In the genomic region with DNA sequence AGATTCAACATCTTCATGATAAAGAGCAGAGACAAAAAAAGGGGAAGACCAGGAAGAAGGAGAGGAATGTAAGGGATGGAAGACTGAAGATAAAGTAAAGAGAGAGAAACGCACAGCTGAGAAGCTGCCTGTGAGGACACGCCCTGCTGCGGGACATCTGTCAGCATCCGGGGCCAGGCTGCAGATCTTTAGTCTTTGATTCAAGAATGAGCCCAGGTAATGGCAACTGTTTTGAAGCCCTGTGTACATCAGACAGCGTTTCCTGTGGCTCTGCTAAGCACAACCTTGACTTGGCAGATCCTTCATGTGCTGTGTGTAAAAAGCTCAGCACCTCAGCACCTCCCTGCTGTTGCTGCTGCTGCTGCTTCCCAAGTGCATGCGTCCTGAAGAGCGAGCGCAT, we compare ENCODE assay signal across 21 mouse cellular contexts.
"Had no signal": no experiment of that assay in that cellular context is flagged by ENCODE, and none has a peak within 500 bp of the region (broad histone marks: within the 10 kb centered on the region; RNA-seq: fewer than 3 reads in every experiment).

No protein-coding gene starts in this region.

- H3K36me3 ChIP-seq: midbrain, embryonic 13.5 days had no signal

- H3K9me3 ChIP-seq: limb, embryonic 10.5 days; limb, embryonic 13.5 days; liver, embryonic 12.5 days; liver, embryonic 15.5 days; lung, embryonic 15.5 days; megakaryocyte, embryonic 14.5 days; midbrain, embryonic 10.5 days; midbrain, embryonic 13.5 days had no signal

- H3K4me2 ChIP-seq: limb, embryonic 13.5 days; liver, embryonic 12.5 days; liver, embryonic 15.5 days; lung, embryonic 15.5 days; midbrain, embryonic 13.5 days had no signal

- DNase-seq: kidney, adult 18-20 months; kidney, postnatal 25 days; layer of hippocampus, adult 9-11 months; liver; lung, adult 18-20 months; lung, postnatal 10 days; lung, postnatal 36 days; right cerebral cortex, adult 18-20 months had no signal

- H3K4me3 ChIP-seq: layer of hippocampus, adult 2 months; limb, embryonic 10.5 days; limb, embryonic 13.5 days; liver, embryonic 12.5 days; liver, embryonic 15.5 days; lung, embryonic 15.5 days; megakaryocyte, embryonic 14.5 days; midbrain, embryonic 10.5 days; midbrain, embryonic 13.5 days; myocyte had no signal

- H3K4me1 ChIP-seq: liver, embryonic 12.5 days; liver, embryonic 15.5 days; lung, embryonic 15.5 days; midbrain, embryonic 13.5 days had no signal

- H3K9ac ChIP-seq: limb, embryonic 13.5 days; liver, embryonic 12.5 days; liver, embryonic 15.5 days; lung, embryonic 15.5 days; midbrain, embryonic 13.5 days had no signal

- H3K27ac ChIP-seq: kidney, postnatal 0 days; layer of hippocampus, adult 2 months; limb, embryonic 10.5 days; limb, embryonic 13.5 days; liver, embryonic 12.5 days; liver, embryonic 15.5 days; lung, embryonic 15.5 days; midbrain, embryonic 10.5 days; midbrain, embryonic 13.5 days had no signal

- ATAC-seq: intestine, embryonic 16.5 days; liver, embryonic 12.5 days; midbrain, embryonic 13.5 days; midbrain, embryonic 16.5 days had no signal

- H3K27me3 ChIP-seq: limb, embryonic 13.5 days; liver, embryonic 12.5 days; liver, embryonic 15.5 days; lung, embryonic 15.5 days; megakaryocyte, embryonic 14.5 days; midbrain, embryonic 13.5 days had no signal
